Mouse (Mus musculus): Measurements from ENCODE around the gene Prr36. TPM values are rescaled to one million over a fixed set of nuclear protein-coding genes. Genes with fewer than 3 reads are reported as not detected.

Gene Prr36
- polyA plus RNA-seq, 1 experiment from 2014 or later = 7.1 TPM

DNA sequence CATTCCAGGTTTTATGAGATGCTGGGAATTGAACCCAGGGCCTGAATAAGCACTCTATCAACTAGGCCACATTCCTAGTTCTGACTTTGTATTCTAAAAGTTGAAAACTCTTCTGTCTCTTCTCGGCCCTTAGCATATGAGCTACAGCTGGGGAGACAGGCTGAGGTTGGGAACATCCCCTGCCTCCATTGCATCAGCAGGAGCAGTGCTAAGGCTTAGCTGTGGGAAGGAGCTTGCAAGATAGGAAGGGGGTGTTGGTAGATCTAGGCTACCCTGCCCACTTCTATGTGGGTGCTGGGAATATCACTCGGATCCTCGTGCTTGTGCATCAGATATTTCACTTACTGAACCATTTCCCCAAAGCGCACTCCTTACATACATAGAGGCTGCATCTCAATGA lies 10.7 kb upstream of the Prr36 start:
- H3K27me3 ChIP-seq (ENCODE audit: control insufficient read depth, insufficient read depth, low read length) = no peaks in the 10 kb centered on the region; the same call in none of the 2 replicates

DNA sequence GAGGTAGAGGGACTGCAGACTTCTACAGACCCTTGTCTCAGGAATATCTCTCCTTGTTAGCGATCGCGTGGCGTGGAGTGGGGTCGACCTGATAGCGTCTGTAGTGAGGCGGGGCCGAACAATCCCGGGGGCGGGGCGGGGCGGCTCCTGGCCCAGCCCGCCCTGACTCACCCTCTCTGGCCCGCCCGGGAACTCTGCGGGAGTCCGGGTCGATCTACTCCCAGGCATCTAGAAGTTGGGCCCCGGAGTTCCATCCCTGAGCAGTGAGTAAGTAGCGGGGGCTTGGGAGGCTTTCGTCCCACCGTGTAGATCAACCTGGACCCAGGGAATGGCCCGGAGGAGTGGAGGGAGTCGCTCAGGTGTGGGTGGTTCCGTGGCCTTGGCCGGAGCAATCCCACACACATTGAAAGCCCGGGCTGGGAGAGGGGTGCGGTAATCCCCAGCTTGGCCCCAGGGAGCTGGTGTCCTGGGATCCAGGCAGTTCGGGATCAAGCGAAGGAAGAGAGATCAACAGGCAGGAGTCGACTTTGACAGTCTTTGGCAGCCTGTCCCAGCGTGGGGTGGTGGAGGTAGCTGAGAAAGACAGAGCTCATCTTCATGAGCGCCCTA lies 9.6 kb upstream of the Prr36 start, which contains the start of gene Lrrc8e:
Gene Lrrc8e (plus strand): TSS at position 89 of the 609 bp plus-strand sequence.
- WGBS = 4% methylated on average over 33 of the region's 33 CpGs
- Histone ChIP-seq H3K27ac (ENCODE audit: low read depth, low read length) (no peak within 1 kb of the TSS), H3K4me1 (ENCODE audit: control insufficient read depth, insufficient read depth, low read length) (0 out of 2 replicates have a peak, but pooled peaks cover 3% of the 10 kb centered on the region), H3K36me3 (ENCODE audit: control insufficient read depth, insufficient read depth, low read length) (no peaks in the 10 kb centered on the region), H3K4me3 (ENCODE audit: low read length) (peak within 1 kb of the TSS; percentile 26), H3K9ac (ENCODE audit: low read depth, low read length) (peak within 1 kb of the TSS; percentile 25; the same call in 1 of the 2 replicates), H3K9me3 (ENCODE audit: control insufficient read depth, low read length) (no peaks in the 10 kb centered on the region), H3K4me2 (replicated peaks; ENCODE audit: low read depth, low read length) (peak within 1 kb of the TSS; percentile 49), H3K27me3 (ENCODE audit: control insufficient read depth, insufficient read depth, low read length) (no peaks in the 10 kb centered on the region; the same call in none of the 2 replicates)
- ATAC-seq (ENCODE audit: low FRiP score, low TSS enrichment) = peak; percentile 74

More for the DNA sequence above, 10.7 kb upstream of the Prr36 start:
- no peak overlapping the region for H3K27ac ChIP-seq (ENCODE audit: low read depth, low read length)
- H3K9me3 ChIP-seq (ENCODE audit: control insufficient read depth, low read length) = no peaks in the 10 kb centered on the region
- H3K36me3 ChIP-seq (ENCODE audit: control insufficient read depth, insufficient read depth, low read length) = no peaks in the 10 kb centered on the region
- no peak overlapping the region for H3K4me3 ChIP-seq (ENCODE audit: low read length)
- H3K4me1 ChIP-seq (ENCODE audit: control insufficient read depth, insufficient read depth, low read length) = 0 out of 2 replicates have a peak, but pooled peaks cover 3% of the 10 kb centered on the region
- H3K9ac ChIP-seq (ENCODE audit: low read depth, low read length) = no peak overlapping the region
- ATAC-seq (ENCODE audit: low FRiP score, low TSS enrichment) = no peak
- WGBS = 94% methylated on average over 4 of the region's 4 CpGs
- H3K4me2 ChIP-seq (replicated peaks; ENCODE audit: low read depth, low read length) = no peak overlapping the region

DNA sequence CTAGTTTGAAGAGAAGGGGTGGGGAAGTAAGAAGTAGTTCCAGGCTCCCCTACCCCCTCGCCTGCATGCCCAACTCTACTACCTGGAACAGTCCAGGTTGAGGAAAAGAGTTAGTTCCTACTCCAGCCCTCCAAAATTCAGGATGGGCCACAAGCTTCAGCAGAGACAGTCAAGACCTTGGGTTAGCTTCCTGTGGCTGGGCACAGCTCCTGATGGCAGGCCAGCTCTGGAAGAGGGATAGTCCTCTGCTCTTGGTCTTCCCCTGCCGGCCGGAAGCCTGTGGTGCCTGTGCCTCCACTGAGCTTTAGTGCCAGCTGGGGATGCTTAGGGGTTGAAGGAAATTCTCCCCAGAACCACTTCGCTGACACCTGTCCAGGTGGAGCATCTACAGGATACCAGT lies 9.1 kb upstream of the Prr36 start:
- H3K9me3 ChIP-seq (ENCODE audit: control insufficient read depth, low read length) = no peaks in the 10 kb centered on the region
- no peaks in the 10 kb centered on the region for H3K36me3 ChIP-seq (ENCODE audit: control insufficient read depth, insufficient read depth, low read length)
- H3K9ac ChIP-seq (ENCODE audit: low read depth, low read length) = 0 out of 2 replicates have a peak overlapping the region, but pooled peaks have one; percentile 25
- peak overlapping the region; percentile 26 for H3K4me3 ChIP-seq (ENCODE audit: low read length)
- H3K27me3 ChIP-seq (ENCODE audit: control insufficient read depth, insufficient read depth, low read length) = no peaks in the 10 kb centered on the region; the same call in none of the 2 replicates
- peak overlapping the region; percentile 49 for H3K4me2 ChIP-seq (replicated peaks; ENCODE audit: low read depth, low read length)
- no peak overlapping the region for H3K27ac ChIP-seq (ENCODE audit: low read depth, low read length)
- ATAC-seq (ENCODE audit: low FRiP score, low TSS enrichment) = peak; percentile 36; the same call in 1 of the 2 replicates
- 0 out of 2 replicates have a peak, but pooled peaks cover 3% of the 10 kb centered on the region for H3K4me1 ChIP-seq (ENCODE audit: control insufficient read depth, insufficient read depth, low read length)
- WGBS = 17% methylated on average over 4 of the region's 4 CpGs

DNA sequence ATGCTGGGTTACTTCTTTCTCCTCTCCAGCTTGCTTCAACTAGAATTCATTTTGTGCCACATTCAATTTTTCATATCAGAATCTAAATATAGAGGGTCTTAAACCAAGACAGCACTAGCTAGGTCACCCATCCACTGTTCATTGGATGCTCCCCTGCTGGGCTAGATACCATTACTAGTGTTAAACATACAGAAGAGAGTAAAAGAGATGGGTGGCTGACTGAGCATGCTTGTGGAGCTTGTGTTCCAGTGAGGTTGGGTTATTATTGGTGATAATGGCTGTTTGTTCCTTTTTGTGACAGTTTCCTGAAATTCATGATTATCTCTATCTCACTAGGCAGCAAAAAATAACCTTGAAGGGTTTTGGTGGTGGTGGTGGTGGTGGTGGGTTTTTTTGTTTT lies 4.8 kb upstream of the Prr36 start:
- Histone ChIP-seq H3K9ac (ENCODE audit: low read depth, low read length) (no peak overlapping the region), H3K9me3 (ENCODE audit: control insufficient read depth, low read length) (no peaks in the 10 kb centered on the region), H3K27ac (ENCODE audit: low read depth, low read length) (no peak overlapping the region), H3K4me2 (replicated peaks; ENCODE audit: low read depth, low read length) (no peak overlapping the region), H3K27me3 (ENCODE audit: control insufficient read depth, insufficient read depth, low read length) (peaks cover 12% of the 10 kb centered on the region), H3K36me3 (ENCODE audit: control insufficient read depth, insufficient read depth, low read length) (no peaks in the 10 kb centered on the region), H3K4me1 (ENCODE audit: control insufficient read depth, insufficient read depth, low read length) (0 out of 2 replicates have a peak, but pooled peaks cover 3% of the 10 kb centered on the region), H3K4me3 (ENCODE audit: low read length) (no peak overlapping the region)
- no peak for ATAC-seq (ENCODE audit: low FRiP score, low TSS enrichment)

DNA sequence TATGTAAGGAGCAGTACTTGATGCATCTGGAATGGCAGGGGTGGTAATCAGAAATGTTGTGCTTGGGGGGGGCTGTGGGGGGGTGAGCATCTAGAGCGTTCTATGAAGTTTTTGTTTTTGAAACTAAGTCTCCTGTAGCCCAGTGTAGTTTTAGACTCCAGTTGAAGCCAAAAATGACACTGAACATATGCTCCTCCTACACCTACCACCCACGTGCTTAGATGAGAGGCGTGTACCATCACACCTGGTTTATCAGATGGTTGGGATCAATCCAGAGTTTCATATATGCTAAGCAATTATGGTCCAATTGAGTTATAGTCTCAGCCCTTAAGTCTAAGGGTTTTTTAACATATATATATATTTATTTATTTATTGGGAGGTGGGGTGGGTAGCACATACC lies 2.4 kb upstream of the Prr36 start:
- H3K9ac ChIP-seq (ENCODE audit: low read depth, low read length) = no peak overlapping the region
- H3K27me3 ChIP-seq (ENCODE audit: control insufficient read depth, insufficient read depth, low read length) = peaks cover 35% of the 10 kb centered on the region
- ATAC-seq (ENCODE audit: low FRiP score, low TSS enrichment) = no peak
- no peak overlapping the region for H3K27ac ChIP-seq (ENCODE audit: low read depth, low read length)
- no peak overlapping the region for H3K4me3 ChIP-seq (ENCODE audit: low read length)
- no peaks in the 10 kb centered on the region for H3K36me3 ChIP-seq (ENCODE audit: control insufficient read depth, insufficient read depth, low read length)
- WGBS = 84% methylated on average over 3 of the region's 3 CpGs
- 0 out of 2 replicates have a peak, but pooled peaks cover 3% of the 10 kb centered on the region for H3K4me1 ChIP-seq (ENCODE audit: control insufficient read depth, insufficient read depth, low read length)
- no peak overlapping the region for H3K4me2 ChIP-seq (replicated peaks; ENCODE audit: low read depth, low read length)
- no peaks in the 10 kb centered on the region for H3K9me3 ChIP-seq (ENCODE audit: control insufficient read depth, low read length)

DNA sequence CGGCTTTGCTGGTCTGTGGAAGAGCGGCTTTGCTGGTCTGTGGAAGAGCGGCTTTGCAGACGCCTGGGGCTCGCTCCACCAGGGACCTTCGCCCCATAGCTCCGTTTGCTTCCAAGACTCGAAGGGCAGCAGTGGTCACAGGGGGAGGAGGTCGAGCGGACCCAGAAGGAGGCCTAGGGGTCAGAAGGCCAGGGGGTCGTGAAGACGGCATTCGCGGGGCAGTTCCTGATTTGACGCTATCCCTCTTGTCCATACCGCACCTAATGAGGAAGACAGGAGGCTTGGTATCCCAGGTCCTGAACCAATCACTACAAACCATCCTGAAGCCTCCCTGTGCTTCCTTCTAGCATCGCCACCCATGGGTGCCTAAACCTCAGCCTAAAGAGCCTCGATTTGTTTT lies 963 bp downstream of the Prr36 start:
- peaks cover 37% of the 10 kb centered on the region for H3K27me3 ChIP-seq (ENCODE audit: control insufficient read depth, insufficient read depth, low read length)
- H3K4me1 ChIP-seq (ENCODE audit: control insufficient read depth, insufficient read depth, low read length) = peaks cover 7% of the 10 kb centered on the region; the same call in 1 of the 2 replicates

DNA sequence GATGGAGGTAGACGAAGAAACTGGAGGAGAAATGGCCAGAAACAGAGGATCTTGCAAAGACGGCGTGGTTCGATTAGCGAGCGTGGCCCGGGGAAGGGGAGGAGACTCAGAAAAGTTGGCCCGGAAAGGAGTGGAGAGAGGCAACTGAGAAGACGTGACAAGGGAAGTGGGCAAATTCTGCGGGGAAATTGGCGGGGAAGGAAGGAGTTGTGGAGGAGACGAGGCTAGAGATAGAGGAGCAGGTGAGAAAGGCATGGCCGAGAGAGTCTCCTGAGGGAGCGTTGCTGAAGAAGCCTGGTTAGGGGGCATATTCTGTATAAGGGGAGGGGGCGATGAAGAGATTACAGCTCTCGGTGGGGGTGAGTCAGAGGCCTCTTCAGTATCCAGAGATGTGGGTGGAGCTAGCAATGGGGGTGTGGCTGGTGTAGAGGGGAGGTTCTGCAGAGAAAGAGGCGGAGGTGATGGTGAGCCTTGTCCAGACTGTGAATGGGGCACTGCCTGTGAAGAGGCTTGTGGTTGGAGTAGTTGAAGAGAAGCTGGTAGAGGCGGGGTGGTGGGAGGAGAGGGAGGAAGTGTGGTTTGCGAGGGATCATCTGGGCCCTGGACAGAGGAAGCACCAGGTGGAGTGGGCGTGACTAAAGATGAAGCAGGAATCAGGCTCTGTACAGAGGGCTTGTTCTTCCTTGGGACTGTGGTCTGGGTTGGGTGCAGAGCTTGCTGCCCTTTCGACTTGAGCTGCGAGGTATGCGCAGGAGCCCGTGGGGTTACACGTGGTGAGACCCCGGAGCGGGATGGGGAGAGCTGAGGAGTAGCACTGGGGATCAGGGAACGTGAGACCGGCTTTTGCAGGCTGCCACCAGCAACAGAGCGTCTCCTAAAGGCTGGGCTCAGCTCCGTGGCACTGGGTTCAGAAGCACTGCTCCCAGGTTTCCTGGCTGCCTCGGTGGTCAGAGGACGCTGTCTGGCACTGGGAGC lies 3.0 kb downstream of the Prr36 start:
- no peaks in the 10 kb centered on the region for H3K9me3 ChIP-seq (ENCODE audit: control insufficient read depth, low read length)
- H3K27me3 ChIP-seq (ENCODE audit: control insufficient read depth, insufficient read depth, low read length) = peaks cover 37% of the 10 kb centered on the region
- no peak overlapping the region for H3K27ac ChIP-seq (ENCODE audit: low read depth, low read length)
- H3K4me1 ChIP-seq (ENCODE audit: control insufficient read depth, insufficient read depth, low read length) = peaks cover 7% of the 10 kb centered on the region; the same call in 1 of the 2 replicates
- peak; percentile 48 for ATAC-seq (ENCODE audit: low FRiP score, low TSS enrichment)
- peak overlapping the region; percentile 53 for H3K4me2 ChIP-seq (replicated peaks; ENCODE audit: low read depth, low read length)
- WGBS = 12% methylated on average over 33 of the region's 33 CpGs
- peak overlapping the region; percentile 34 for H3K4me3 ChIP-seq (ENCODE audit: low read length)
- H3K9ac ChIP-seq (ENCODE audit: low read depth, low read length) = no peak overlapping the region
- H3K36me3 ChIP-seq (ENCODE audit: control insufficient read depth, insufficient read depth, low read length) = no peaks in the 10 kb centered on the region

More for the DNA sequence above, 963 bp downstream of the Prr36 start:
- H3K9ac ChIP-seq (ENCODE audit: low read depth, low read length) = peak overlapping the region; percentile 69; the same call in 1 of the 2 replicates
- ATAC-seq (ENCODE audit: low FRiP score, low TSS enrichment) = no peak
- no peak overlapping the region for H3K27ac ChIP-seq (ENCODE audit: low read depth, low read length)
- whole genome bisulfite sequencing = 5% methylated on average over 18 of the region's 18 CpGs
- H3K4me2 ChIP-seq (replicated peaks; ENCODE audit: low read depth, low read length) = peak overlapping the region; percentile 89
- no peaks in the 10 kb centered on the region for H3K36me3 ChIP-seq (ENCODE audit: control insufficient read depth, insufficient read depth, low read length)
- no peaks in the 10 kb centered on the region for H3K9me3 ChIP-seq (ENCODE audit: control insufficient read depth, low read length)
- peak overlapping the region; percentile 55 for H3K4me3 ChIP-seq (ENCODE audit: low read length)

DNA sequence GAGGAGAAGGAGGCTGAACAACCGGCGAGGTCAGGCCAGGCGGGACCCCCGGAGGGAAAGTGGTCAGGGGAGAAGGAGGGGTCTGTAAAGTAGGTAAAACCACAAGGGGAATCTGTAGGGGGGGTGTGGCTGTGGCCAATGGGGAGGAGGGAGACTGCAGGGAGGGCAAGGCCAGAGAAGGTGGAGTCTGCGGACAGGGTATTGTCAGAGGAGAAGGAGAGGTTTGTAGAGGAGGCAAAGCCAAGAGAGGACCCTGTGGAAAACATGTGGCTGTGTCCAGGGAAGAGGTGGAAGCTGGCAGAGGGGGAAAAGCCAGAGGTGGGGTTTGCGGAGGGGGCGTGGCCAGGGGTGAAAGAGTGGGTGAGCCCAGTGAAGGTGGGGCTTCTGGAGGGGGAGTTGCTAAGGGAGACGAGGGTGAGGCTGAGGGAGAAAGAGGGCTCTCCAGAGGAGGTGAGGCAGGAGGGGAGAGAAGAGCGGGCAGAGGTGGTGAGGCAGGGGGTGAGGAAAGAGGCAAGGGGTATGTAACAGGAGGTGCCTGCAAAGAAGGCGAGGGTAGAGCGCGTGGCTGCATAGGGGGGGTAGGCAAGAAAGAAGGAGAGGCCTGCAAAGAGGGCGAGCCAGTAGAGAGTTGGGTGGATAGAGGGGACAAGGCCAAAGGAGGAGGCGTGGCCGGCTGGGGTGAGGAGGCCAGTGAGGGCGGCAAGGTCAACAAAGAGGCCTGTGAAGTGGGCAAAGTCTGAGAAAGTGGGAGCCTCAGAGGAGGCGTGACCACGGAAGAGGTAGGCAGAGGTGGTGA lies 3.9 kb downstream of the Prr36 start:
- H3K4me3 ChIP-seq (ENCODE audit: low read length) = peak overlapping the region; percentile 34
- no peaks in the 10 kb centered on the region for H3K9me3 ChIP-seq (ENCODE audit: control insufficient read depth, low read length)
- no peak overlapping the region for H3K27ac ChIP-seq (ENCODE audit: low read depth, low read length)
- 4% methylated on average over 18 of the region's 18 CpGs for WGBS
- H3K4me2 ChIP-seq (replicated peaks; ENCODE audit: low read depth, low read length) = peak overlapping the region; percentile 53
- peaks cover 37% of the 10 kb centered on the region for H3K27me3 ChIP-seq (ENCODE audit: control insufficient read depth, insufficient read depth, low read length)
- peak; percentile 33 for ATAC-seq (ENCODE audit: low FRiP score, low TSS enrichment)
- no peaks in the 10 kb centered on the region for H3K36me3 ChIP-seq (ENCODE audit: control insufficient read depth, insufficient read depth, low read length)
- H3K9ac ChIP-seq (ENCODE audit: low read depth, low read length) = peak overlapping the region; percentile 19; the same call in 1 of the 2 replicates
- peaks cover 7% of the 10 kb centered on the region; the same call in 1 of the 2 replicates for H3K4me1 ChIP-seq (ENCODE audit: control insufficient read depth, insufficient read depth, low read length)
